Mouse (Mus musculus): ENCODE results near the gene Ildr2.

DNA sequence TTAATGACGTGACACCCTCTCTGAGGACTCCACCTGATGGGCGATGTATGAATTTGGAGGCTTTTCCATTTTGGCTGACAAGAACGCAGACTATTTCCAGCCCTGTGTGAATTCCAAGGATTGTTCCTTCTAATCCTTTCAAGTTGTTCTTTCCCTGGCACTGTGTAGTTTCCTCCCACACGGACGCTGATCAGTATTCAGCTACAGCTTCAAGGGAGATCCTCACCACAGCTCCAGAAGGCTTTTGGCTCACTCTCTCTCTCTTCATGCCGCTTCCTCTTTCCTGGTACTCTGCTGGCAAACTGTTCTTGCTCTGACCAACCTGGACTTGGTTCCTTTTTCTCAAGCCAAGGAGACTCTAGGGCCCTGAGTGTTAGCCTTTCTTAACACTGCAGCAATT lies 9.7 kb upstream of the Ildr2 start:
- TF ChIP-seq EP300 (IDR thresholded peaks at IDR 0.05; ENCODE audit: insufficient read depth, low read depth, low read length) (no peak), CTCF (IDR thresholded peaks at IDR 0.05) (no peak)
